Mouse (Mus musculus) limb, embryonic 15.5 days (tissue): ENCODE measurements at regions not wholly inside any gene's neighbourhood (a gene's known extent, or its start where the extent isn't known, plus 50 kb on each side); places are given as distances from the start of the nearest gene placed in this dataset.

ENCODE experiments used
- ATAC-seq: fragments of 200-750 bp; cut with Nextera tagmentation; 2 replicates; pipeline ENCODE4 v1.8.0; 2017; ENCODE audit warnings: low read depth, moderate TSS enrichment; ENCODE audit not compliant: insufficient number of reproducible peaks, low FRiP score, low TSS enrichment
- H3K27ac ChIP-seq: fragments of 300-500 bp; sonication (generic); 2 replicates; pipeline ENCODE4 v1.5.1; 2015; ENCODE audit warnings: moderate library complexity, mild to moderate bottlenecking, inconsistent platforms
- H3K27me3 ChIP-seq: fragments of 300-500 bp; sonication (generic); 2 replicates; pipeline ENCODE4 v1.6.1; 2015; ENCODE audit warnings: inconsistent platforms
- H3K36me3 ChIP-seq: fragments of 300-500 bp; sonication (generic); 2 replicates; pipeline ENCODE4 v1.6.1; 2015; ENCODE audit warnings: inconsistent platforms
- H3K4me1 ChIP-seq: fragments of 300-500 bp; sonication (generic); 2 replicates; pipeline ENCODE4 v1.6.1; 2015; ENCODE audit warnings: inconsistent platforms
- H3K4me2 ChIP-seq: fragments of 300-500 bp; sonication (generic); 2 replicates; pipeline ENCODE4 v1.6.1; 2015; ENCODE audit warnings: mild to moderate bottlenecking, inconsistent platforms
- H3K4me3 ChIP-seq: fragments of 300-500 bp; sonication (generic); 2 replicates; pipeline ENCODE4 v1.5.1; 2015; ENCODE audit warnings: mild to moderate bottlenecking, inconsistent platforms
- H3K9ac ChIP-seq: fragments of 300-500 bp; sonication (generic); 2 replicates; pipeline ENCODE4 v1.6.1; 2015; ENCODE audit warnings: inconsistent platforms
- H3K9me3 ChIP-seq: fragments of 300-500 bp; sonication (generic); 2 replicates; pipeline ENCODE4 v1.6.1; 2016; ENCODE audit warnings: inconsistent platforms
- WGBS: fragments of 180-500 bp; shearing (Covaris S2); methylation state at CpG from one replicate; pipeline ENCODE4 v1.1.7; 2015; 5-methylcytosine and 5-hydroxymethylcytosine counted together

DNA sequence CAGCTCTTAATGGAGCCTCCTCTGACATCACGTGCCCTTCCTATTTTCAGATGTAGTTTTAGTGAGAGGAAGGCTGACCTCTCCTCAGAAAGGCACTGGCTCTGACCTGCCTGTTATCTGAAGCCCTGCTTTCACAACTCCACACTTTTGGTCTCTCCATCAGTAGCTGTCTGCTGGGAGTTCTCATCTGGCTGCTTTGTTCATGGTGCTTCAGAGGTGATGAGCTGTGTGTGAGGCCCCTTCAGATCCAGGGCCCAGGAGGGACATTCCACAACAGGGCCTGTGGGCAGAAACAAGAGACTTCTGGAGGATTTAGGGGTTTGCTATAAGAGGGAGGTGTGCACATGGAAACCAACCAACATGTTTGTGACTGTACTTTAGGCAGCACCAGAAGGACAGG, 50.8 kb upstream of the Fhl2 start:
- H3K4me2 ChIP-seq, result no peak overlapping the region
- no peak overlapping the region for H3K9ac ChIP-seq
- H3K27me3 ChIP-seq, result no peaks in the 10 kb centered on the region
- ATAC-seq, result no peak
- H3K4me1 ChIP-seq, result no peaks in the 10 kb centered on the region
- H3K27ac ChIP-seq, result no peak overlapping the region
- no peaks in the 10 kb centered on the region for H3K36me3 ChIP-seq
- WGBS, result 71% methylated on average over 1 of the region's 1 CpGs
- no peaks in the 10 kb centered on the region for H3K9me3 ChIP-seq
- H3K4me3 ChIP-seq, result no peak overlapping the region

DNA sequence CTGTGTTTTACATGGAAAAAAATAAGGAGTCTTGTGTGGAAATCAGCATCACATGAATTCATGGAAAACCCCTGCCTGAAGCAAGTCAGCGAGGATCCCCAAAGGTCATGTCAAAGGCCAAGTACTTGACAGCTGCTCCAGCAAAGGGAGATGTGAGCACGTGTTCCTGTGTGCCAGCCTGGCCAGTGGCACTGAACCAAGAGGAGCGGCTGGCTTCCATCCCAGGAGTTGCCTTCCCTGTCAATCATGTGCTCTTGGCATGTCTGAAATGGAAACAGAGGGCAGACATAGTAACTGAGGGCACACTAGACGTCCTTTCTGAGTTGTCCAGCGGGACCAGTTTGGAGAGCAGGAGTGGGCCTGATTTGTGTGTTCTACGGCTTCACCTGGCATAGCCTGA, 53.5 kb upstream of the Fhl2 start:
- Histone ChIP-seq H3K9me3 (no peaks in the 10 kb centered on the region), H3K4me3 (no peak overlapping the region), H3K27ac (no peak overlapping the region), H3K4me1 (no peaks in the 10 kb centered on the region), H3K27me3 (no peaks in the 10 kb centered on the region), H3K36me3 (no peaks in the 10 kb centered on the region), H3K9ac (no peak overlapping the region), H3K4me2 (no peak overlapping the region)
- WGBS, result 70% methylated on average over 6 of the region's 6 CpGs
- no peak for ATAC-seq

- 66% methylated on average over 7 of the region's 7 CpGs for WGBS
These were observed 54.6 kb upstream of the Fhl2 start for GRCm38 (mm10) chr1:43251356-43251755.

DNA sequence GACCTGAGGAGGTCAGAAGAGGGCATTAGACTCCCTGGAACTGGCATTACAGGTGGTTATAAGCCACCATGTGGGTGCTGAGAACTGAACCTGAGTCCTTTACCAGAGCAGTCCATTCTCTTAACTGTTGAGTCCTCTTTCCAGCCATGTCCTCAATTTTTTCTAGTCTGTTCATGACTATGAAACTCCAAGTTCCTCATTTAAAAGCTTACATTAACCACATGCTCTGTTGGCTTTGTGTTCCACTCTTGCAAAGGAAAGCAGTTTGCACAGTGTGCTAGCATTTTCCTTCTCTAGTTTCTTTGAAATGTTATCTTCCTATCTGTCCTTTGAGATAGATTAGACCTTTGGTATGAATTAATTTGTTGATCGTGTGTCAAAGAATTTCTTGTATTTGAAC, 57.3 kb upstream of the Fhl2 start:
- Histone ChIP-seq H3K27me3 (no peaks in the 10 kb centered on the region), H3K4me2 (no peak overlapping the region), H3K9me3 (no peaks in the 10 kb centered on the region), H3K4me1 (no peaks in the 10 kb centered on the region), H3K27ac (no peak overlapping the region), H3K9ac (no peak overlapping the region), H3K4me3 (no peak overlapping the region), H3K36me3 (no peaks in the 10 kb centered on the region)
- 91% methylated on average over 1 of the region's 1 CpGs for WGBS
- no peak for ATAC-seq

More at GRCm38 (mm10) chr1:43251356-43251755, 54.6 kb upstream of the Fhl2 start:
- no peaks in the 10 kb centered on the region for H3K36me3 ChIP-seq
- no peaks in the 10 kb centered on the region for H3K9me3 ChIP-seq
- H3K9ac ChIP-seq, result no peak overlapping the region
- no peak for ATAC-seq
- no peak overlapping the region for H3K27ac ChIP-seq
- no peaks in the 10 kb centered on the region for H3K27me3 ChIP-seq
- H3K4me1 ChIP-seq, result no peaks in the 10 kb centered on the region
- no peak overlapping the region for H3K4me3 ChIP-seq
- no peak overlapping the region for H3K4me2 ChIP-seq

DNA sequence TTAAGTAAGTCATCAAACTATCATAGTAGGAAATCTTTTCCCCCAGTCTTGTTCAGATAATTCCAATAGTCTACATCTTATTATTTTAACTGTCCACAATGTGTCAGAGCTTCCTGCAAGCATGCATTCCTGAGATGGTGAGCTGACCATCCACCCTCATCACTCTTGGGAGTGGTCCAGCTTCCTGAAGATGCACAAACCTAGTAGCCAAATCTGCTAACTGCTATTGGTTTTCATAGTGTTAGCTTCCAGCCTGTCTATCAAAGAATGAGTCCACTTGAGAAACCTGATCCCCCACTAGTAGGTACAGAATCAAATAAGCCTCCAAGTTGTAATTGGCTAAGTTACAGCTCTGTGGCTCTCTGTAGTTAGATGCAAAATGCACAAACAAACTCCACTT, 59.3 kb upstream of the Fhl2 start:
- Histone ChIP-seq H3K27ac (no peak overlapping the region), H3K27me3 (no peaks in the 10 kb centered on the region), H3K4me1 (no peaks in the 10 kb centered on the region), H3K4me2 (no peak overlapping the region), H3K4me3 (no peak overlapping the region), H3K9me3 (no peaks in the 10 kb centered on the region), H3K9ac (no peak overlapping the region), H3K36me3 (no peaks in the 10 kb centered on the region)
- ATAC-seq, result no peak

DNA sequence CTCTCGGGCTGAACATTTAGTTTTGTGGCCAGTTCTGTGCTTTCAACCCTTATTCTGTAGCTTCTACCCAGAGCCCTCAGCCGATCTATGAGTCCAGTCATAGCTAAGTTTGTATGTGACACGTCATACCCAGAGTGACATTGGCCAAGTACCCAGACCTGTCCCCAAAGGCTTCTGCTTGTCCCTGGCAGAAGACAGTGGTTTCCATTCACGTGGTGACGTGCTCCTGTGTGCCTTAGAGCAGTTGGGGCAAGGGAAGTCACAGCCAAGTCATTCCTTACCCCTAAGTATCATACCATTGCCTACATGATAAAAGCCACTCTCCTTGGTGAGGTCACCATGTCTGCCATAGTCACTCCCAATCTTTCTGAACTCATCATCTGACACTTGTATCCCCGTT, 61.1 kb upstream of the Fhl2 start:
- no peaks in the 10 kb centered on the region for H3K9me3 ChIP-seq
- no peak overlapping the region for H3K9ac ChIP-seq
- ATAC-seq, result no peak
- no peaks in the 10 kb centered on the region for H3K27me3 ChIP-seq
- H3K36me3 ChIP-seq, result no peaks in the 10 kb centered on the region
- H3K27ac ChIP-seq, result no peak overlapping the region
- H3K4me2 ChIP-seq, result no peak overlapping the region
- H3K4me1 ChIP-seq, result no peaks in the 10 kb centered on the region
- WGBS, result 77% methylated on average over 6 of the region's 6 CpGs
- H3K4me3 ChIP-seq, result no peak overlapping the region

- H3K4me2 ChIP-seq, result no peak overlapping the region
- H3K4me1 ChIP-seq, result 0 out of 2 replicates have a peak, but pooled peaks cover 3% of the 10 kb centered on the region
- no peak overlapping the region for H3K27ac ChIP-seq
- no peak for ATAC-seq
- H3K9me3 ChIP-seq, result no peaks in the 10 kb centered on the region
- H3K4me3 ChIP-seq, result no peak overlapping the region
- H3K36me3 ChIP-seq, result no peaks in the 10 kb centered on the region
- no peaks in the 10 kb centered on the region for H3K27me3 ChIP-seq
- no peak overlapping the region for H3K9ac ChIP-seq
- 69% methylated on average over 1 of the region's 1 CpGs for WGBS
These were observed 63.1 kb upstream of the Fhl2 start for GRCm38 (mm10) chr1:43259841-43260240.

GRCm38 (mm10) chr1:43260491-43260890, 63.7 kb upstream of the Fhl2 start:
- WGBS, result 90% methylated on average over 4 of the region's 4 CpGs
- H3K4me1 ChIP-seq, result 0 out of 2 replicates have a peak, but pooled peaks cover 3% of the 10 kb centered on the region
- no peak overlapping the region for H3K9ac ChIP-seq
- ATAC-seq, result no peak
- H3K4me3 ChIP-seq, result no peak overlapping the region
- H3K36me3 ChIP-seq, result no peaks in the 10 kb centered on the region
- H3K9me3 ChIP-seq, result no peaks in the 10 kb centered on the region
- H3K4me2 ChIP-seq, result no peak overlapping the region
- no peaks in the 10 kb centered on the region for H3K27me3 ChIP-seq
- H3K27ac ChIP-seq, result no peak overlapping the region

- H3K27ac ChIP-seq, result no peak overlapping the region
- H3K9me3 ChIP-seq, result no peaks in the 10 kb centered on the region
- no peak overlapping the region for H3K9ac ChIP-seq
- H3K27me3 ChIP-seq, result no peaks in the 10 kb centered on the region
- H3K36me3 ChIP-seq, result no peaks in the 10 kb centered on the region
- no peak overlapping the region for H3K4me3 ChIP-seq
- ATAC-seq, result no peak
- peak overlapping the region; percentile 22; the same call in 1 of the 2 replicates for H3K4me2 ChIP-seq
- 12% methylated on average over 5 of the region's 5 CpGs for WGBS
- H3K4me1 ChIP-seq, result 0 out of 2 replicates have a peak, but pooled peaks cover 3% of the 10 kb centered on the region
These were observed 67.7 kb upstream of the Fhl2 start for GRCm38 (mm10) chr1:43264407-43264889.

DNA sequence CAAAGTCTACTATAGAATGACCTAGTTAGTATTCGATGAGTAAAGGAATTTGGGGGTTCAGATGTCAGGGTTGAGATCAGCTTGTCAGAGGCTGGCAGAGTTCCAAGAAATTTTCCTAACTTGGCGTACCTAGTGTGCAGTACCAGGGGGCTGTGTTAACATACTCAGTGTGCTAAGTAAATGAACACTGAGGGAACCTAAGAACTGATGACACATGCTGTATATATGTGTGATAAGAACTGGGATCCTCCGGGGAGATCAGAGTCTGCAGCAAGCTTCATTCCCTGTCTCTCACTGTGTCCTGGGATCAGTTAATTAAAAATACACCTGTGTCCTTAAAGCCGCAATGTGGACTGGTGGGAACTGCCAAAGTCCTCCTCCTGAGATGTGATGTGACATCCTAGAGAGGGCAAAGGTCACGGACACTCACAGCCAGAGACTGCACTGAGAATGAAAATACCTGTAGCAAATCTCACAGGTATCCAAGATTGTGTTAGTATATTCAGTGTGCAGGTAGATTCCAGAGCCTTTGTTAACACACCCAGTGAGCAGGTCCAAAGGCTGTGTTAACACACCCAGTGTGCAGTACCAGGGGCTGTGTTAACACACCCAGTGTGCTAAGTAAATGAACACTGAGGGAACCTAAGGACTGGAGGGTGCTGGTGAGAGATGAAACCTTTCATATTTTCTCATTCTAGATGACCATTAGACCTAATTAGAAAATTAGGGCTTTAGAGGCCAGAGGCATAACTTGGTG, 69.1 kb upstream of the Fhl2 start:
- Histone ChIP-seq H3K9ac (no peak overlapping the region), H3K9me3 (no peaks in the 10 kb centered on the region), H3K4me2 (no peak overlapping the region), H3K27ac (no peak overlapping the region), H3K36me3 (no peaks in the 10 kb centered on the region), H3K4me1 (0 out of 2 replicates have a peak, but pooled peaks cover 3% of the 10 kb centered on the region), H3K27me3 (no peaks in the 10 kb centered on the region), H3K4me3 (no peak overlapping the region)
- no peak for ATAC-seq
- 79% methylated on average over 5 of the region's 5 CpGs for WGBS

- H3K27ac ChIP-seq, result no peak overlapping the region
- H3K4me3 ChIP-seq, result no peak overlapping the region
- H3K9ac ChIP-seq, result no peak overlapping the region
- no peaks in the 10 kb centered on the region for H3K27me3 ChIP-seq
- H3K4me1 ChIP-seq, result 0 out of 2 replicates have a peak, but pooled peaks cover under 1% of the 10 kb centered on the region
- no peak overlapping the region for H3K4me2 ChIP-seq
- 43% methylated on average over 7 of the region's 7 CpGs for WGBS
- no peak for ATAC-seq
- H3K9me3 ChIP-seq, result no peaks in the 10 kb centered on the region
- no peaks in the 10 kb centered on the region for H3K36me3 ChIP-seq
These were observed 72.9 kb upstream of the Fhl2 start for GRCm38 (mm10) chr1:43269685-43270084.

- H3K27ac ChIP-seq, result no peak overlapping the region
- H3K27me3 ChIP-seq, result no peaks in the 10 kb centered on the region
- no peak overlapping the region for H3K9ac ChIP-seq
- 78% methylated on average over 2 of the region's 2 CpGs for WGBS
- no peak overlapping the region for H3K4me3 ChIP-seq
- no peak for ATAC-seq
- H3K4me1 ChIP-seq, result no peaks in the 10 kb centered on the region
- no peaks in the 10 kb centered on the region for H3K9me3 ChIP-seq
- no peak overlapping the region for H3K4me2 ChIP-seq
- no peaks in the 10 kb centered on the region for H3K36me3 ChIP-seq
These were observed 76.6 kb upstream of the Fhl2 start for GRCm38 (mm10) chr1:43273236-43273868.
